Mouse (Mus musculus) splenic B cell, adult 2 months (primary cell): ENCODE measurements around the gene Best1.

Experiments
- DNase-seq: peaks from one replicate; pipeline ENCODE4 v3.0.0-alpha.2; 2011; ENCODE audit warnings: low read depth, low spot score
- H3K27me3 ChIP-seq: 2 replicates; pipeline ENCODE4 v1.6.1; 2012; ENCODE audit warnings: mild to moderate bottlenecking, low read length, moderate library complexity, mixed read lengths; ENCODE audit not compliant: control insufficient read depth, poor library complexity, insufficient read depth, severe bottlenecking
- H3K36me3 ChIP-seq: 2 replicates; pipeline ENCODE4 v1.6.1; 2012; ENCODE audit warnings: mild to moderate bottlenecking, low read length, moderate library complexity, mixed read lengths; ENCODE audit not compliant: control insufficient read depth, poor library complexity, insufficient read depth, severe bottlenecking

Gene Best1

DNA sequence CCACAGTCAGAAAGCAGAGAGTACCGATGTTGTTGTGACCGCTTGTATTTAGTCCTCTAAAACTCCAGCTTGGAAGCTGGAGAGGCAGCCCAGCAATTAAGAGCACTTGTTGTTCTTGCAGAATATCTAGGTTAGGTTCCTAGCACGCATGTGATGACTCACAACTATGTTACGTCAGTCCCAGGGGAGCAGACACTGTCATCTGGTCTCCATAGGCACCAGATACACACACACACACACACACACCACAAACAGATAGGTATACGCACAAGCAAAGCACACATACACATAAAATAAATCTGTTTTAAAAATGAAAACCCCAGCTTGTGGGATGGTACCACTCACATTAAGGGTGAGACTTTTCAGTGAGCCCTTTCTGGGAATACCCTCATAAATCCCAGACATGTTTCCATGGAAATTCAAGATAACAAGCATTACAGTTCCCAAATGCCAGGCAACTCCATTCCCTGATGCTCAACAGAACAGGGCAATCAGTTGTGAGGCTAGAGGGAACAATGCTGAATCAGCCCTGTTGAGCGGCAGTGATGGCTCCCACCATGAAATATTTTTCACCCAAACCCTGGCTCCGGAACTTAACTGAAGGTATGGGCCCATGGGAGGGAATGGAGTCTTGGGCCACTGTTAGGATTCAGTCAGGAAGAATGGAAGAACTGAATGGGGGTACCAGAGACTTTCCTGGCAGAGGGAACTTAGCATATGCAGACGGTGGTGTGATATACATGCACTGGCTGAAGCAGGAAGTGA is 55.5 kb downstream of the Best1 start:
- no peaks in the 10 kb centered on the region for H3K36me3 ChIP-seq
- no peaks in the 10 kb centered on the region for H3K27me3 ChIP-seq
- DNase-seq, result peak; percentile 59

DNA sequence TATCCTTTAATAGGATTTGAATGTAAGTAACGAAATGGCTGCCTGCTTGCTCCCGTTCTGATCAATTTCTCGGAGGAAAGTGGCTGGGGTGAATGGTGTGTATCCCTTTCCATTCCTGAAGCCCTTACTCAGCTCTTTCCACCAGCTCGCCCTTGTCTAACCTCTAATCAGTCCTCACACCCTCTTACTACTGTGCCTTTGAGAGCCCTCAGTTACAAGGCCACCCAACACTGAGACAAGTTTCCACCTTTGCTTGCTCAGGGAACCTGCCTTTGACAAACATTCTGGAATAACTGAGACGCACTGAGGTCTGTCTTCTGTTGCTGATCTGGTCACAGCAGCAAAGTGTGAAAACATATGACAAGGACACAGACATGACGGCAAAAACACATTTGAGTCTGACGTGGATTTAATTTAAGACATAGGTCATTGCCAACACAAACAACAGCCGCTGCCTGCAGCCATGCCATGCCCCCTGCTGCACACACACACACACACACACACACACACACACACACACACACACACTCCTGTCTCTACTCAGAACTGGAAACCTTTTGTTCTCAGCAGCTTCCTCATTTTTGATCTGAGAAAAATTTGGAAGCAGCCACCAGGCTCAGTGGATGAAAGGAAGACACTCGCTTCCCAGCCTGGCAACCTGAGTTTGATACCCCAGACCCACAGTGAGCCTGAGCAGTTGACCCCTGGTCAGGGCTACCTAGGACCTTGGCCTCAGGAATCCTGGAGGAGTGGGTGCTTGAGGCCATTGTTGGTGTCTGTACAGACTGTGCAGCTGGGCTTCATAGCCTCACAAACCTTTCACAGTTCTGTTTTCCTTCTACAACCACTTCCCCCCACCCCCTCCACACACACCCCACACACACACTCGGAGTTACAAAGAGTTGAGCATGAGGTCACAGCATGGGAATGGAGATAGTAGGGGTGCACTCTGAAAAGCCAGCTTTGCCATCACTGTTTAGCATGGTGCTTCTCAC is 58.6 kb downstream of the Best1 start:
- DNase-seq, result peak; percentile 57
- Histone ChIP-seq H3K27me3 (no peaks in the 10 kb centered on the region), H3K36me3 (no peaks in the 10 kb centered on the region)

DNA sequence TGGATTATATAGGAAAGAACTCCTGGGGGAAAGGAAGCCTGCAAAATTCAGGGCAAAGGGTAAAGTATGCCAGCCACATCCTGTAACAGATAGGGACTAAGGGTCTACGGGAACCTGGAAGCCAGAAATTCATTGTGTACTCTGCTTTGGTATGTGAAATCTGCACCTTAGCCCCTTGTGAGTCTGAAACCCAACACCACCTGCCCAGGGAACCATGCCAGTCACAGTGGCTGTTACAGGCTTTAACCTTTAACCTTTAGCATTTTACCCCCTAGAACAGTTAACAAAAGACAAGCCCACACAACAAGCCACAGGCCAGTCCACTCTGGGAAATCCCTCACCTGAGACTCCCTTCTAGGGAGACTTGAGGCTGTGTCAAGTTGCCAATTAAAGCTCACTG is 59.6 kb downstream of the Best1 start:
- H3K36me3 ChIP-seq, result no peaks in the 10 kb centered on the region
- no peak for DNase-seq
- no peaks in the 10 kb centered on the region for H3K27me3 ChIP-seq

- Histone ChIP-seq H3K36me3 (no peaks in the 10 kb centered on the region), H3K27me3 (no peaks in the 10 kb centered on the region)
- DNase-seq, result no peak
Measured at GRCm38 (mm10) chr19:9940903-9941302, 60.5 kb downstream of the Best1 start.

- DNase-seq, result no peak
- no peaks in the 10 kb centered on the region for H3K27me3 ChIP-seq
- no peaks in the 10 kb centered on the region for H3K36me3 ChIP-seq
Measured at GRCm38 (mm10) chr19:9939841-9940240, 61.6 kb downstream of the Best1 start.

DNA sequence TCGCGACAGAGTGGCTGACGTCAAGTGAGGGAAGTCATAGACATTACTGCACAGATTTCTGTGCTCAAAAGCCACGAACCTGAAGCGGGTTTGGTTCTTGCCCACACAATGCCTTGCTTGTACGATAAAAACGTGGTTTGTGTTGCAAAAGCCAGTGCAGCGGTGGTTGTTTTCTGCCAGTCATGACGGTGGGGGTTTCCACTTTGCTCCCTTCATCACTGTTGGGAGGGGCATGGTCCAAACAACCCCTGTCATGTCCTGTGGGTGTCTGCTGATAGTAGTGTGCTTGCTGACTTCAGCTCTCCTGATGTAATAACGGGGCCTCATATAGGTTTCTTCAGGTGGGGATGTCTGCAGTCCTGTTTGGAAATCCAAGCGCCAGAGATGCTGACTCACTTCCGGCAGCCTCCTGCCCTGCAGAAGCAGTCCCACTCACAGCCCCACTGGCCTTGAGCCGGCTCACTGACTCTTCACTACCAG is 62.6 kb downstream of the Best1 start:
- Histone ChIP-seq H3K27me3 (no peaks in the 10 kb centered on the region), H3K36me3 (no peaks in the 10 kb centered on the region)
- DNase-seq, result peak; percentile 90

DNA sequence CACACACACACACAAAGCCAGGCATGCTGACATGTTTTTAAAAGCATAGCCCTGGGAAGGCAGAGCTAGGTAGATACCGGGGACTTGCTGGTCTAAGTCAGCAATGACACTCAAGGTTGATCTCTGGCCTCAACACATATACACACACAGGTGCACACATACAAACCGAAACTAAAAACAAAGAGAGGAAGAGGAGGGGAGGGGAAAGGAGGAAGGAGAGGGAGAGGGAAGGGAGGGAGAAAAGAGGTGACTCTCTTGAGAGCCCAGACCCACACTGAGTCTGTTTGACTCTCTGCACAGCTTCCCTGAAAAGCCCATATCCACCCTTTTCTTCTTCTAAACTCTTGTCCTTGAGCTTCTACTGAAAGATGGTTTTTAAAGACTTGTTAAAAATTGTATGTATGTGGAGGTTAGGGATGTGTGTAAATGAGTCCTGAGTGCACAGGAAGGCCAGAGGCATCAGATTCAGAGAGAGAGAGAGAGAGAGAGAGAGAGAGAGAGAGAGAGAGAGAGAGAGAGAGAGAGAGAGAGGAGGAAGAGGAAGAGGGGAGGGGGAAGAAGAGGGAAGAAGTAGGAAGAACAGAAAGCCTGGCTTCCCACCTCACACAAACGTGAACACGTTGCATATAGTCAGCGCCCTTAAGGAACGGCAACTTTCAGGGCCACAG is 63.1 kb downstream of the Best1 start:
- Histone ChIP-seq H3K36me3 (no peaks in the 10 kb centered on the region), H3K27me3 (no peaks in the 10 kb centered on the region)
- DNase-seq, result peak; percentile 64

DNA sequence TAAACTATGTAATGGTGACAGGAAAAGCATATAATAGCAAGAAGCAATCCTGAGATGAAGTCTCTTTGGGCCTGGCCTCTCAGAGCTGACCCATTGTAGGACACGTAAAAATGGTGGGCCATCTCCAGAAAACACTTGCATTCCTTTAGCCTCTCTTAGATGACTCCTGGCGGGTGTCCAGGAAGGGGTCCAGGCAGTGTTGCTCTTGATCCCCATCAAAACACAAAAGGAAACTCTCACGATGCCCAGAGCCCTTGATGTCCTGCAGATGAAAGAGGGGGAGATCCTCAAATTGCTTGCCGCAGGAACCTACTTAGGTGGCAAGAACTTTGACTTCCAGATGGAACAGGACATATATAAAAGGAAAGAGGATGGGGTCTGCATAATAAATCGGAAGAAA is 64.0 kb downstream of the Best1 start:
- Histone ChIP-seq H3K36me3 (no peaks in the 10 kb centered on the region), H3K27me3 (no peaks in the 10 kb centered on the region)
- no peak for DNase-seq

DNA sequence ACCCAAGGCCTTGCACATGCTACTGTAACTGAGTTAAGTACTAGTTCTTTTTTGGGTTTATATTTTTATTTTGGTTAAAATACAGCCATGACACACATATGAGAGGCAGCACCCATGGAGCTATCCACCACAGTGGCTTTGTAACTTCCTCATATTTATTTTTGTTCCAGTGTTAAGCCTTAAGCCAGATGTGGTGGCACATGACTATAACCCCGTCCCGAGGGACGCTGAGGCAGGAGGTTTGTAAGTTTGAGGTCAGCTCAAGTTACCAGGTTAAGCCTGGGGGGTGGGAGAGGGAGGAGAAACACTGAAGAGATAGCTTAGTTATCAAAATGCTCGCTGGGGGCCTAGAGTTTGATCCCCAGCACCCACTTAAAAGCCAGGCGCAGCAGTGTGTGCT is 64.9 kb downstream of the Best1 start:
- Histone ChIP-seq H3K36me3 (no peaks in the 10 kb centered on the region), H3K27me3 (no peaks in the 10 kb centered on the region)
- DNase-seq, result peak; percentile 95
